Mouse (Mus musculus) testis, adult 2 months (tissue): ENCODE results near the gene Wdsub1.

Experiments
- CTCF ChIP-seq: fragments of 200-500 bp; IDR thresholded peaks from 2 replicates; pipeline ENCODE4 v1.5.1; 2012; ENCODE audit warnings: low read depth, mild to moderate bottlenecking, inconsistent platforms, low read length, moderate library complexity; ENCODE audit not compliant: control insufficient read depth, insufficient read depth, insufficient replicate concordance
- POLR2A ChIP-seq: fragments of 200-500 bp; IDR thresholded peaks from 2 replicates; pipeline ENCODE4 v1.6.1; 2012; ENCODE audit warnings: low read depth, mild to moderate bottlenecking, inconsistent platforms, low read length, moderate library complexity; ENCODE audit not compliant: control insufficient read depth

- TF ChIP-seq POLR2A, result no peak
- no peak for TF ChIP-seq CTCF
Measured at GRCm38 (mm10) chr2:59814997-59815396, 67.4 kb downstream of the Wdsub1 start.
